In the genomic region with DNA sequence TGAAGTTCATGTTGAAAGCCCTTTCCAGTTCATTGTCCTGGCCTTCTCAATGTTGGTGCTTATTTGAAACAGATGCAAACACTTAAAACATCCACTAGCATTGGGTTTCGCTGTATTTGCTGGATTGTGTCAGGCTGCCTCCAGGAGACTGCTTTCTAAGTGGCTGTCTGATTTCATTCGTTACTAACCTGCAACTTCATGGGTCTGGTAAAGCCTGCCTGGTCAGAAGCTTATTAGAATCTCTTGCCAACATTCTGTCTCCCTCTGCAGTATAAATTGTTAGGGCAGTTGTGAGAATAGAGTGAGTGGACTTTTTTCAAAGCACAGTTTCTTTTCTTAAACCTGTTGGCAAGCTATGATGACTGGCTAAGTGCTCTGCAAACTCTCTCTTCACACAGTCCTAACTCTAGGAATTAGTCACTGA, we compare ENCODE assay signal across 10 mouse cellular contexts.
DNase-seq lines count a peak whose midpoint lies in the region; ATAC-seq lines count a peak whose summit lies in the region.
"Had no signal": no experiment of that assay in that cellular context is flagged by ENCODE, and none has a peak within 500 bp of the region (broad histone marks: within the 10 kb centered on the region; RNA-seq: fewer than 3 reads in every experiment).

No protein-coding gene starts in this region.

- ATAC-seq in cerebellum, adult (ENCODE audit: insufficient number of reproducible peaks, low FRiP score, low TSS enrichment): no peak
- ATAC-seq in megakaryocyte progenitor cell, adult 5-6 weeks (replicated peaks; ENCODE audit: poor library complexity): no peak
- ATAC-seq: hindbrain, embryonic 16.5 days had no signal

- DNase-seq in heart, adult 11 months: peak; percentile 89
- DNase-seq in heart, adult 8-10 months (ENCODE audit: low spot score): no peak
- peak; percentile 31 for DNase-seq in 3134 (ENCODE audit: extremely low read depth, insufficient read length, low spot score)
- DNase-seq in embryo, embryonic 11 days: peak; percentile 55
- DNase-seq in hindlimb bud, embryonic 11.5 days (ENCODE audit: extremely low spot score, low read depth, low spot score): peak; percentile 66
- DNase-seq in frontal cortex, postnatal 25 days (ENCODE audit: low spot score in 2 of 2): no peak
- DNase-seq: cerebellum, adult 2 months had no signal

Comparison
In these comparisons a context has a peak if more than half of its experiments do, and no peak if none do; other contexts are left out.
1. DNase-seq: peak in heart, adult 11 months (single experiment), 3134 (single experiment), embryo, embryonic 11 days (single experiment) and hindlimb bud, embryonic 11.5 days (single experiment); none in heart, adult 8-10 months (single experiment) and frontal cortex, postnatal 25 days (0 of 2).